Comparison of ENCODE assay signal across 8 mouse cellular contexts in the genomic region with DNA sequence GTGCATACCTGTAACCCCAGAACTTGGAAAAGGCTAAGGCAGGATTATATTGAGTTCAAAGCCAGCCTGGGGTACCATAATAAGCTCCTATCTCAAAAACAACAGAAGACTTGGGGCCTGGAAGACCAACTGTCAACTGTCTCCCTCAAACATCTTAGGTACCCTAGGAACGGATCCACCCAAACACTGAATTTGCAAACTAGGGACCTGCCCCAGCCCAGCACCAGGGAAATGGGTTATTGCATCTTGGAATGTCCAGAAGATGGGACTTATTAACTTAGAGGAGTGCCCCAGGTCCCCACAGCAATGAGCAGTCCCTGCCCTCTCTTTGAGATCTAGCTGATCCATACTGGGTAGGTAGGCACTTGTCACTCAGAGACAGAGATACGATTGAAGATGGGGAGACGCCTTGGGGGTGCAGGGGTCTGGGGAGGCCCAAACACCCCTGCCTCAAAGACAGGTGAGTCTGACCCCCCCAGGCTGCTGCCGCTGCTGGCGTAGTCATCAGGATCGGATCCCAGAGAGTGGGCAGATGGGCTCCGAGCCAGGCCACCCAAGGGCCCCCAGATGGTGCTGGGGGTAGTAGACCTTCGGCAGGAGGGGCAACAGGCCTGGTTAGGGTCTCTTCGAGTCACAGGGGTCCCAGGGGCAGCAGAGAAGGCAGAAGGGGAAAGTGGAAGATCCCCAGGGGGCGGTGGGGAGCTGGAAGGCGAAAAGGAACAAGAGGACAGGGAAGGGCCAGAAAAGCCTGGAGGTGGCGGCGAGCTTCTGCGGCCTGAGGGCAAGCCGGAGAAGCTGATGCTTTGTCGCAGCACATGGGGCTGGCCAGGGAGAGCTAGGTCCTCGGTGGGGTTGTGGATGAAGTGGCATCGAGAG. TPM values are rescaled to one million over a fixed set of nuclear protein-coding genes. Genes with fewer than 3 reads are reported as not detected.
DNase-seq lines count a peak whose midpoint lies in the region; ATAC-seq and TF ChIP-seq lines count a peak whose summit lies in the region.

No protein-coding gene starts in this region.

- no peaks in the 10 kb centered on the region for H3K9me3 ChIP-seq in forebrain, embryonic 14.5 days (replicated peaks; ENCODE audit: control insufficient read depth, low read length)
- no peaks in the 10 kb centered on the region for H3K9me3 ChIP-seq in intestine, embryonic 16.5 days (ENCODE audit: control insufficient read depth, low read length)
- H3K9me3 ChIP-seq in stomach, embryonic 14.5 days (ENCODE audit: control insufficient read depth, low read depth, low read length) = no peaks in the 10 kb centered on the region

- H3K36me3 ChIP-seq in spleen, adult 2 months (ENCODE audit: control insufficient read depth, insufficient read depth, low read length) = peaks cover 16% of the 10 kb centered on the region
- H3K36me3 ChIP-seq in forebrain, embryonic 14.5 days (ENCODE audit: control insufficient read depth, insufficient read depth, low read length) = no peaks in the 10 kb centered on the region
- no peaks in the 10 kb centered on the region for H3K36me3 ChIP-seq in intestine, embryonic 16.5 days (ENCODE audit: control insufficient read depth, insufficient read depth, low read length)
- H3K36me3 ChIP-seq in stomach, embryonic 14.5 days (ENCODE audit: control insufficient read depth, insufficient read depth, low read length) = peaks cover 7% of the 10 kb centered on the region; the same call in 1 of the 2 replicates

- H3K27me3 ChIP-seq in spleen, adult 2 months (ENCODE audit: control insufficient read depth, insufficient read depth, low read length) = no peaks in the 10 kb centered on the region
- H3K27me3 ChIP-seq in forebrain, embryonic 14.5 days (replicated peaks; ENCODE audit: control insufficient read depth, insufficient read depth, low read length) = no peaks in the 10 kb centered on the region
- H3K27me3 ChIP-seq in intestine, embryonic 16.5 days (replicated peaks; ENCODE audit: control insufficient read depth, insufficient read depth, low read length) = no peaks in the 10 kb centered on the region
- no peaks in the 10 kb centered on the region for H3K27me3 ChIP-seq in stomach, embryonic 14.5 days (ENCODE audit: control insufficient read depth, insufficient read depth, low read length)

- DNase-seq in spleen, adult 2 months (ENCODE audit: low read depth in 1 of 2, low spot score in 2 of 2) = peak in 1 of 2 experiments; percentile 12
- DNase-seq in spleen, postnatal 36 days (ENCODE audit: low spot score in 2 of 2) = no peak
- DNase-seq in forebrain, embryonic 14.5 days (ENCODE audit: low spot score) = no peak
- peak; percentile 64 for DNase-seq in lung, adult 2 months
- no peak for DNase-seq in urinary bladder, postnatal 25 days (ENCODE audit: low spot score)
- no peak for DNase-seq in cerebellum, postnatal 25 days

- ATAC-seq in forebrain, embryonic 14.5 days = no peak
- no peak for ATAC-seq in intestine, embryonic 16.5 days
- no peak for ATAC-seq in stomach, embryonic 14.5 days (ENCODE audit: insufficient number of reproducible peaks, insufficient read depth, low FRiP score, low read depth)

- H3K9ac ChIP-seq in forebrain, embryonic 14.5 days (ENCODE audit: low read length) = 0 out of 2 replicates have a peak overlapping the region, but pooled peaks have one; percentile 3
- H3K9ac ChIP-seq in intestine, embryonic 16.5 days (ENCODE audit: low read depth, low read length) = peak overlapping the region; percentile 98
- H3K9ac ChIP-seq in stomach, embryonic 14.5 days (replicated peaks; ENCODE audit: low read depth, low read length) = peak overlapping the region; percentile 88

- no peak for TF ChIP-seq CTCF in spleen, adult 2 months (IDR thresholded peaks at IDR 0.05; ENCODE audit: extremely low read depth, insufficient read depth, insufficient read length, insufficient replicate concordance)
- no peak for TF ChIP-seq CTCF in lung, adult 2 months (IDR thresholded peaks at IDR 0.05; ENCODE audit: insufficient read depth, low read length)

- H3K4me3 ChIP-seq in spleen, adult 2 months (ENCODE audit: extremely low read depth, insufficient read depth, insufficient read length) = peak overlapping the region; percentile 74
- peak overlapping the region; percentile 51 for H3K4me3 ChIP-seq in forebrain, embryonic 14.5 days (ENCODE audit: low read depth, low read length)
- H3K4me3 ChIP-seq in intestine, embryonic 16.5 days (ENCODE audit: low read length) = peak overlapping the region; percentile 84
- peak overlapping the region; percentile 98 for H3K4me3 ChIP-seq in lung, adult 2 months (replicated peaks; ENCODE audit: extremely low read depth, low read depth, low read length)
- H3K4me3 ChIP-seq in stomach, embryonic 14.5 days (ENCODE audit: low read depth, low read length) = peak overlapping the region; percentile 84

- peak overlapping the region; percentile 81; the same call in 1 of the 2 replicates for H3K4me2 ChIP-seq in forebrain, embryonic 14.5 days (ENCODE audit: low read length)
- peak overlapping the region; percentile 62 for H3K4me2 ChIP-seq in intestine, embryonic 16.5 days (ENCODE audit: low read depth, low read length)
- peak overlapping the region; percentile 91 for H3K4me2 ChIP-seq in stomach, embryonic 14.5 days (replicated peaks; ENCODE audit: low read depth, low read length)

- 16% methylated on average over 18 of the region's 18 CpGs for WGBS in spleen, adult 2 months
- 79% methylated on average over 18 of the region's 18 CpGs for WGBS in forebrain, embryonic 14.5 days
- 60% methylated on average over 18 of the region's 18 CpGs for WGBS in intestine, embryonic 16.5 days
- 11% methylated on average over 18 of the region's 18 CpGs for WGBS in lung, adult 2 months
- WGBS in stomach, embryonic 14.5 days = 72% methylated on average over 18 of the region's 18 CpGs

- peak overlapping the region; percentile 97 for H3K27ac ChIP-seq in spleen, adult 2 months (ENCODE audit: insufficient read depth, low read length)
- no peak overlapping the region for H3K27ac ChIP-seq in forebrain, embryonic 14.5 days (ENCODE audit: low read depth, low read length)
- peak overlapping the region; percentile 99 for H3K27ac ChIP-seq in intestine, embryonic 16.5 days (ENCODE audit: low read length)
- H3K27ac ChIP-seq in stomach, embryonic 14.5 days (ENCODE audit: low read length) = peak overlapping the region; percentile 96

- no peak for TF ChIP-seq POLR2A in spleen, adult 2 months (IDR thresholded peaks at IDR 0.05; ENCODE audit: low read depth, low read length)
- peak; percentile 55 for TF ChIP-seq POLR2A in lung, adult 2 months (IDR thresholded peaks at IDR 0.05; ENCODE audit: borderline replicate concordance, extremely low read depth, low read depth, low read length)

- peaks cover 12% of the 10 kb centered on the region for H3K4me1 ChIP-seq in spleen, adult 2 months (ENCODE audit: control insufficient read depth, insufficient read depth, insufficient read length)
- H3K4me1 ChIP-seq in forebrain, embryonic 14.5 days (ENCODE audit: control insufficient read depth, insufficient read depth, low read length) = peaks cover 33% of the 10 kb centered on the region
- H3K4me1 ChIP-seq in intestine, embryonic 16.5 days (ENCODE audit: control insufficient read depth, insufficient read depth, low read length) = peaks cover 41% of the 10 kb centered on the region
- H3K4me1 ChIP-seq in lung, adult 2 months (ENCODE audit: control insufficient read depth, insufficient read depth, low read length) = peaks cover 12% of the 10 kb centered on the region
- peaks cover 43% of the 10 kb centered on the region for H3K4me1 ChIP-seq in stomach, embryonic 14.5 days (ENCODE audit: control insufficient read depth, insufficient read depth, low read length)

RNA-seq across cellular contexts. Expression of gene Zfp36, which starts 2.6 kb away (rescaled TPM):
- 106 and 138 TPM in 2 replicates for polyA plus RNA-seq in spleen, adult 2 months (2012; rRNA removed)
- polyA plus RNA-seq in forebrain, embryonic 14.5 days (2014; fragmentation: Nextera tagmentation; extraction: Ambion mirVana) = 3.3 and 5.6 TPM in 2 replicates
- polyA plus RNA-seq in intestine, embryonic 16.5 days (2015; fragmentation: Nextera tagmentation; extraction: Ambion mirVana) = 37.3 and 43.6 TPM in 2 replicates
- 83.3 and 136 TPM in 2 replicates for polyA plus RNA-seq in lung, adult 2 months (2012; rRNA removed)
- 15.5 and 17.6 TPM in 2 replicates for polyA plus RNA-seq in stomach, embryonic 14.5 days (2014; fragmentation: Nextera tagmentation; extraction: Ambion mirVana)

RNA-seq across cellular contexts. Expression of gene Plekhg2, which starts 5.0 kb away (rescaled TPM):
- 64.0 and 66.4 TPM in 2 replicates for polyA plus RNA-seq in spleen, adult 2 months (2012; rRNA removed)
- 17.7 and 27.5 TPM in 2 replicates for polyA plus RNA-seq in forebrain, embryonic 14.5 days (2014; fragmentation: Nextera tagmentation; extraction: Ambion mirVana)
- polyA plus RNA-seq in intestine, embryonic 16.5 days (2015; fragmentation: Nextera tagmentation; extraction: Ambion mirVana) = 37.9 and 38.2 TPM in 2 replicates
- polyA plus RNA-seq in lung, adult 2 months (2012; rRNA removed) = 37.5 and 40.0 TPM in 2 replicates
- polyA plus RNA-seq in stomach, embryonic 14.5 days (2014; fragmentation: Nextera tagmentation; extraction: Ambion mirVana) = 63.4 and 70.7 TPM in 2 replicates

RNA-seq across cellular contexts. Expression of gene Med29, which starts 15.1 kb away (rescaled TPM):
- 26.6 and 31.5 TPM in 2 replicates for polyA plus RNA-seq in spleen, adult 2 months (2012; rRNA removed)
- 42.3 and 52.9 TPM in 2 replicates for polyA plus RNA-seq in forebrain, embryonic 14.5 days (2014; fragmentation: Nextera tagmentation; extraction: Ambion mirVana)
- 52.6 and 53.9 TPM in 2 replicates for polyA plus RNA-seq in intestine, embryonic 16.5 days (2015; fragmentation: Nextera tagmentation; extraction: Ambion mirVana)
- 37.3 and 39.2 TPM in 2 replicates for polyA plus RNA-seq in lung, adult 2 months (2012; rRNA removed)
- 47.1 and 51.1 TPM in 2 replicates for polyA plus RNA-seq in stomach, embryonic 14.5 days (2014; fragmentation: Nextera tagmentation; extraction: Ambion mirVana)

RNA-seq across cellular contexts. Expression of gene Paf1, which starts 15.3 kb away (rescaled TPM):
- 85.1 and 88.6 TPM in 2 replicates for polyA plus RNA-seq in spleen, adult 2 months (2012; rRNA removed)
- 59.3 and 73.1 TPM in 2 replicates for polyA plus RNA-seq in forebrain, embryonic 14.5 days (2014; fragmentation: Nextera tagmentation; extraction: Ambion mirVana)
- polyA plus RNA-seq in intestine, embryonic 16.5 days (2015; fragmentation: Nextera tagmentation; extraction: Ambion mirVana) = 69.2 and 78.7 TPM in 2 replicates
- 81.5 and 103 TPM in 2 replicates for polyA plus RNA-seq in lung, adult 2 months (2012; rRNA removed)
- 67.3 and 73.2 TPM in 2 replicates for polyA plus RNA-seq in stomach, embryonic 14.5 days (2014; fragmentation: Nextera tagmentation; extraction: Ambion mirVana)

RNA-seq across cellular contexts. Expression of gene Rps16, which starts 27.0 kb away (rescaled TPM):
- polyA plus RNA-seq in spleen, adult 2 months (2012; rRNA removed) = 1,505 and 1,761 TPM in 2 replicates
- polyA plus RNA-seq in forebrain, embryonic 14.5 days (2014; fragmentation: Nextera tagmentation; extraction: Ambion mirVana) = 539 and 750 TPM in 2 replicates
- polyA plus RNA-seq in intestine, embryonic 16.5 days (2015; fragmentation: Nextera tagmentation; extraction: Ambion mirVana) = 977 and 1,010 TPM in 2 replicates
- polyA plus RNA-seq in lung, adult 2 months (2012; rRNA removed) = 529 and 774 TPM in 2 replicates
- polyA plus RNA-seq in stomach, embryonic 14.5 days (2014; fragmentation: Nextera tagmentation; extraction: Ambion mirVana) = 1,258 and 1,269 TPM in 2 replicates

Comparison
In these comparisons a context has a peak if more than half of its experiments do, and no peak if none do; other contexts are left out.
1. H3K9ac ChIP-seq: peak in every context shown above with its lines; median percentile 98 in intestine, embryonic 16.5 days; 88 in stomach, embryonic 14.5 days; 3 in forebrain, embryonic 14.5 days.